Mouse (Mus musculus) heart, postnatal 0 days (tissue): ENCODE results near the gene Cfap300. TPM values are rescaled to one million over a fixed set of nuclear protein-coding genes. Genes with fewer than 3 reads are reported as not detected.

Experiments used
- ATAC-seq: fragments of 200-750 bp; cut with Nextera tagmentation; 2 replicates; pipeline ENCODE4 v1.8.0; 2017; ENCODE audit warnings: low read depth, moderate number of reproducible peaks, moderate library complexity; ENCODE audit not compliant: insufficient read depth
- DNase-seq: peaks from one replicate; pipeline ENCODE4 v3.0.0-alpha.2; 2016; ENCODE audit warnings: low spot score
- H3K27ac ChIP-seq: fragments of 300-500 bp; sonication (generic); 2 replicates; pipeline ENCODE4 v1.5.1; 2014; ENCODE audit warnings: low read depth, mild to moderate bottlenecking
- H3K27me3 ChIP-seq: fragments of 300-500 bp; sonication (generic); 2 replicates; pipeline ENCODE4 v1.6.1; 2014; ENCODE audit warnings: low read length, mixed read lengths; ENCODE audit not compliant: control insufficient read depth, insufficient read depth
- H3K36me3 ChIP-seq: fragments of 300-500 bp; sonication (generic); replicated peaks from 2 replicates; pipeline ENCODE4 v1.6.1; 2014; ENCODE audit warnings: low read length, mixed read lengths; ENCODE audit not compliant: control insufficient read depth, insufficient read depth
- H3K4me1 ChIP-seq: fragments of 300-500 bp; sonication (generic); 2 replicates; pipeline ENCODE4 v1.6.1; 2014; ENCODE audit warnings: antibody characterized with exemption; ENCODE audit not compliant: control insufficient read depth, insufficient read depth
- H3K4me2 ChIP-seq: fragments of 300-500 bp; sonication (generic); 2 replicates; pipeline ENCODE4 v1.6.1; 2014; ENCODE audit warnings: low read depth, mild to moderate bottlenecking, low read length, moderate library complexity
- H3K4me3 ChIP-seq: fragments of 300-500 bp; sonication (generic); 2 replicates; pipeline ENCODE4 v1.5.1; 2014; ENCODE audit warnings: low read depth, low read length
- H3K9ac ChIP-seq: fragments of 300-500 bp; sonication (generic); replicated peaks from 2 replicates; pipeline ENCODE4 v1.6.1; 2014; ENCODE audit warnings: low read depth, low read length, mixed read lengths
- H3K9me3 ChIP-seq: fragments of 300-500 bp; sonication (generic); replicated peaks from 2 replicates; pipeline ENCODE4 v1.6.1; 2016; ENCODE audit warnings: low read length; ENCODE audit not compliant: control insufficient read depth
- CTCF ChIP-seq: IDR thresholded peaks from 2 replicates; pipeline ENCODE4 v1.5.1; 2016; ENCODE audit warnings: antibody characterized with exemption, control low read depth, low read depth
- EP300 ChIP-seq: IDR thresholded peaks from 2 replicates; pipeline ENCODE4 v1.6.1; 2016; ENCODE audit warnings: antibody characterized with exemption, low read depth
- WGBS: fragments of 180-500 bp; shearing (Covaris S2); extraction: QIAGEN DNeasy Blood & Tissue Kit; methylation state at CpG from one replicate; pipeline ENCODE4 v1.1.7; 2014; 5-methylcytosine and 5-hydroxymethylcytosine counted together
- polyA plus RNA-seq: library from polyadenylated mRNA; unstranded; fragments of >200 nt; fragmentation: Nextera tagmentation; extraction: Ambion mirVana; gene quantifications from 2 replicates; pipeline ENCODE4 v1.2.1, GENCODE M21; 2015
- total RNA-seq: library from RNA; depleted of rRNA; stranded (reverse); fragments of >200 nt; gene quantifications from 2 replicates; pipeline ENCODE4 v1.2.3, GENCODE M21; 2014; ENCODE audit warnings: low replicate concordance

The Cfap300 gene
- total and polyA plus RNA-seq, 2 experiments from 2014 or later, result 3.0 to 6.4 TPM

DNA sequence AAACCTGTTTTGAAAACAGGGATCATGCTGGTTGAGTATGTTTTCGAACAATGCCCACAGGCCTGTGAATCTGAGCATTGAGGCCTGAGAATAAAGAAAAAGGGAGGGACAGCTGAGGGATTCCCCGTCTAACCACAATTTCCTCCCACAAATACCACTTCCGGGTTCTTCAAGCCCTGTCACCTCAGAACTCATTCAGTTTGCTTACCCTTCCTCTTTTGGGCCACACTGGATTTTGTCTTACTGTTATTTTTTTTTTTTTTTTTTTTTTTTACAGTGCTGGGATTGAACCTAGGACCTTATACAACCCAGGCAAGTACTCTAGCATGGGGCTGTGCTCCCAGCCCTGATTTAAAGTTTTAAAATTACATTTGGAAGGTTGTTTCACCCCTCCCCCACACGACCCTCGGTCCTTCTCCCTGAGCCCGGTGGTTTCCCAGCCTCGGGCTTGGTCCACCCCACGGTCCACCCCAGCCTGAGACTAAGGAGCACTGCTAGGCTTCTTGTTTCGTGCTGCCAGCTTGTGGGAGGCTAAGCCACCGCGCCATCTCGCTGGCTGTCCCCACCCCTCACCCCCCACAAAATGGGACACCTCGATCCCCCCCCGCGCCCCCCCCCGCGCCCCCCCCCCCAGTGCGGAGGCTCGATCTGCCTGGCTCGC lies 25.2 kb downstream of the Cfap300 start:
- Histone ChIP-seq H3K9me3 (no peaks in the 10 kb centered on the region), H3K27ac (no peak overlapping the region), H3K36me3 (no peaks in the 10 kb centered on the region), H3K27me3 (no peaks in the 10 kb centered on the region), H3K4me2 (no peak overlapping the region), H3K9ac (no peak overlapping the region), H3K4me3 (no peak overlapping the region), H3K4me1 (no peaks in the 10 kb centered on the region)
- 55% methylated on average over 14 of the region's 20 CpGs for WGBS
- TF ChIP-seq EP300, result no peak
- no peak for TF ChIP-seq CTCF
- no peak for ATAC-seq
- no peak for DNase-seq

DNA sequence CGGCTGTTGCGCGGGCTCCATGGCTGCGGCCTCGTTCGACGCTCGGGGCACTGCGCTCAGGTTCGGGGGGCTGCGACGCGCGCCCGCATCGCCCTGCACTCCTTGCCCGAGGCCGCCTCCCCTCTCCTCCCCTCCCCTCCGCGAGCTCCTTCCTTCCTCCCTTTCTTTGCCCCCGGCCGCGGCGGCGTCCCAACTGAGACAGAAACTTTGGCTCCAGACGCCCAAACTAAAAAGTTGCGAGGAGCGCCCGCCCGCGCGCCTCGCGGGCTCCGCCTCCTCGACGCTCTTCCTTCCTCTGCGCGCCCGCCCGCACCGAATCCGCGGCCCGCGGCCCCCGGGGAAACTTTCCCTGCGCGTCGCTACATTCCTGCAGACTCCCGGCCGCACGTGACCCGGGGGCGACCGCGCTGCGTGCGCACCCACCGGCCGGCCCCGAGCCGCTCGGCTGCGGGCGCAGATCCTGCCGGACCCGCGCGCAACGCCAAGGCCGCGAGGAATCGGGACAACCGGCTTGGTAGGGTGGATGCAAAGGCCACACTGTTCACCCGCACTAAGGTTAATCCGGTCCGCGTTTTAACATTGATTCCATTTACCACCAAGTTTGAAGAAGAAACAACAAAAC lies 38.1 kb downstream of the Cfap300 start, which contains the start of gene Yap1:
Yap1 (minus strand) TSS at position 227 of the 622 bp plus-strand sequence.
- H3K4me3 ChIP-seq, result peak within 1 kb of the TSS; percentile 82
- DNase-seq (peak; percentile 91), ATAC-seq (peak; percentile 90)
- no peaks in the 10 kb centered on the region for H3K27me3 ChIP-seq
- under 1% methylated on average over 57 of the region's 79 CpGs for WGBS
- H3K4me2 ChIP-seq, result peak within 1 kb of the TSS; percentile 76
- peaks cover 3% of the 10 kb centered on the region; the same call in 1 of the 2 replicates for H3K4me1 ChIP-seq
- H3K27ac ChIP-seq, result peak within 1 kb of the TSS; percentile 97
- H3K9ac ChIP-seq, result peak within 1 kb of the TSS; percentile 96
- peaks cover 12% of the 10 kb centered on the region for H3K36me3 ChIP-seq
- no peaks in the 10 kb centered on the region for H3K9me3 ChIP-seq
- no peak for TF ChIP-seq CTCF
- peak; percentile 68; the same call in 1 of the 2 replicates for TF ChIP-seq EP300

DNA sequence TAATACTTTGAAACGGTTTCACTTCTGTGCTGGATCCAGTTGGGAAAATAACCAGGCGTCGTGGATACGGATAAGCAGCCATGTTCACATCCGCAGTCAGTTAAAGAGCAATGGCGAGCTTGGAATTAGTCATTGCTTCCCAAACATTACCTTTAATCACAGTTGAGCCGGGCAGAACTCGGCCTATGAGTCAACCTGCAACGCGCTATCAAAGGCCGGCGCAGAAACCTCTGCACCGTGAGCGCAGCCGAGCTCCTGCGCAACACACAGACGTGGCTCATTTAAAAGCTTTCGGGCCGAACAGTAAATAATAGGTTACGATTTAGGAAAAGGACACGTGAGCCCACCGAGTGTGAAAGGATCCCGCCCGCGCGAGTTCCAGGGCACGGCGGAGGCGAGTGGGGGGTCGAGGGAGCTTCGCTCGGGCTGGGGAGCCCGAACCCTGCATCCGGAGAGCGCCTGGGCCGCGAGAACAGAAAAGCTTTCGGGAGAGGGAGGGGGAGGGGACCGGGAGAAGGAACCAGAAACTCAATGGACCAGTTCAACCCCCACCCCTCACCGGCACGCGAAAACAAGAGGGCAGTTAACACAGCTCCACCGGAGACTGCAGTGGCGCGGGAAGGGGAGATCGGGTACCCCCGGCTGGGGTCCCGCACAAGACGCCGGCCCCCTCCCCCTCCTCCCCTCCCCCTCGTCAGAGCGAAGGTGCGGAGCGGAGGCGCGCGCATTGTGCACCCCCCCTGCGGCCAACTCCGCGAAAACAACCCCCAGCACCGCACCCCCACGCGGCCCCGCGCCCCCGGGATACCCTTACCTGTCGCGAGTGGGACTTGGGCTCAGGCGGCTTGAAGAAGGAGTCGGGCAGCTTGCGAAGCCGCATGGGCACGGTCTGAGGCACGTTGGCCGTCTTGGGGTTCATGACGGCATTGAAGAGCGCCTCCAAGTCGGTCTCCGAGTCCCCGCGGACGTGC lies 39.0 kb downstream of the Cfap300 start:
- DNase-seq, result peak; percentile 77
- H3K27me3 ChIP-seq, result no peaks in the 10 kb centered on the region
- H3K4me3 ChIP-seq, result peak overlapping the region; percentile 82
- no peaks in the 10 kb centered on the region for H3K9me3 ChIP-seq
- WGBS, result under 1% methylated on average over 69 of the region's 82 CpGs
- peaks cover 3% of the 10 kb centered on the region; the same call in 1 of the 2 replicates for H3K4me1 ChIP-seq
- peaks cover 20% of the 10 kb centered on the region for H3K36me3 ChIP-seq
- H3K9ac ChIP-seq, result peak overlapping the region; percentile 96
- H3K27ac ChIP-seq, result peak overlapping the region; percentile 97
- peak; percentile 47 for ATAC-seq
- H3K4me2 ChIP-seq, result peak overlapping the region; percentile 76
- no peak for TF ChIP-seq EP300
- no peak for TF ChIP-seq CTCF

DNA sequence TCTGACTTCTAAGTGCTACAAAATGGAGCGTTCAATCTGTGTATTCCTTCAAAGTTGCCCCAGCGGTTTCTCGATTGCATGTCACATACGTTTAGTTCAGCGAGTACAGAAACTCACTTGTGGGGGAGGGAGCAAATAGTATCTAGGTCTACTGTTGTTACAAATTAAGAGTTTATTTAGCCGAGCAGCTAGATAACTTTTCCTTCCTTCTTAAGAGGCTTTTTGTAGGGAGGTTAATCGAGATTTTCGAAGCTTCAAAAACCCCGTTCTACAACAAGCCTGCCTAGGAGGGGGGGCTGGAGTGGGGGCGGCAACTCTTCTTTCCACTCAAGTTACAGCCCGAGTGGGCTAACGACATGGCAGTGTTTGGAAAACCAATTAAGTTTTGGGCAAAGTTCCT lies 39.8 kb downstream of the Cfap300 start:
- 1% methylated on average over 12 of the region's 12 CpGs for WGBS
- ATAC-seq (no peak), DNase-seq (peak; percentile 51)
- TF ChIP-seq EP300, result no peak
- peaks cover 3% of the 10 kb centered on the region; the same call in 1 of the 2 replicates for H3K4me1 ChIP-seq
- H3K27ac ChIP-seq, result peak overlapping the region; percentile 97
- H3K4me2 ChIP-seq, result peak overlapping the region; percentile 76
- H3K27me3 ChIP-seq, result no peaks in the 10 kb centered on the region
- peak overlapping the region; percentile 96 for H3K9ac ChIP-seq
- peaks cover 26% of the 10 kb centered on the region for H3K36me3 ChIP-seq
- no peaks in the 10 kb centered on the region for H3K9me3 ChIP-seq
- H3K4me3 ChIP-seq, result peak overlapping the region; percentile 82

DNA sequence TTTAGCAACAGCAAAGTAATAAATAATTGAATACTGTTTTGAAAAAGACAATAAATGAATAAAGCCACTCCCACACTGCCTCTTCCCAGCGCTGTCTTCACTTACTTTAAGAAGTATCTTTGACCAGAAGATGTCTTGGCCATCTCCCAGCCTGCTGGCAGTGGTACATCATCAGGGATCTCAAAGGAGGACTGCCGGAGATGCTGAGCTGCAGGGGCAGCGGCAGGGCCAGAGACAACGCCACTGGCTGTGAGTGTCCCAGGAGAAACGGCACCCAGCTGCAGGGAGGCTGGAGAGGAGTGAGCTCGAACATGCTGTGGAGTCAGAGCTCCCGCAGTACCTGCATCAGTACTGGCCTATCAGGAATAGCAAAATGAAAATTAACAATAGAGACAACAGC lies 41.3 kb downstream of the Cfap300 start:
- Histone ChIP-seq H3K4me2 (no peak overlapping the region), H3K27me3 (no peaks in the 10 kb centered on the region), H3K27ac (no peak overlapping the region), H3K9me3 (no peaks in the 10 kb centered on the region), H3K4me3 (no peak overlapping the region), H3K36me3 (peaks cover 26% of the 10 kb centered on the region), H3K9ac (no peak overlapping the region), H3K4me1 (peaks cover 3% of the 10 kb centered on the region; the same call in 1 of the 2 replicates)
- DNase-seq (no peak), ATAC-seq (no peak)
- no peak for TF ChIP-seq CTCF
- TF ChIP-seq EP300, result no peak
- 40% methylated on average over 7 of the region's 7 CpGs for whole genome bisulfite sequencing
